Mouse (Mus musculus) forebrain, embryonic 14.5 days (tissue): ENCODE measurements around the gene Pgm5. TPM values are rescaled to one million over a fixed set of nuclear protein-coding genes. Genes with fewer than 3 reads are reported as not detected.

Experiments used
- ATAC-seq: fragments of 200-750 bp; cut with Nextera tagmentation; 2 replicates; pipeline ENCODE4 v1.8.0; 2017; ENCODE audit warnings: mild to moderate bottlenecking, moderate library complexity
- DNase-seq: peaks from one replicate; pipeline ENCODE4 v3.0.0-alpha.2; 2015; ENCODE audit warnings: low spot score
- H3K27ac ChIP-seq: fragments of 300-500 bp; sonication (generic); 2 replicates; pipeline ENCODE4 v1.5.1; 2014; ENCODE audit warnings: low read depth, mild to moderate bottlenecking, control low read depth, low read length, moderate library complexity
- H3K27me3 ChIP-seq: fragments of 300-500 bp; sonication (generic); replicated peaks from 2 replicates; pipeline ENCODE4 v1.6.1; 2014; ENCODE audit warnings: low read length, control low read depth, mixed read lengths; ENCODE audit not compliant: control insufficient read depth, insufficient read depth
- H3K36me3 ChIP-seq: fragments of 300-500 bp; sonication (generic); 2 replicates; pipeline ENCODE4 v1.6.1; 2014; ENCODE audit warnings: low read length, control low read depth; ENCODE audit not compliant: control insufficient read depth, insufficient read depth
- H3K4me1 ChIP-seq: fragments of 300-500 bp; sonication (generic); 2 replicates; pipeline ENCODE4 v1.6.1; 2014; ENCODE audit warnings: antibody characterized with exemption, low read length, control low read depth; ENCODE audit not compliant: control insufficient read depth, insufficient read depth
- H3K4me2 ChIP-seq: fragments of 300-500 bp; sonication (generic); 2 replicates; pipeline ENCODE4 v1.6.1; 2014; ENCODE audit warnings: mild to moderate bottlenecking, control low read depth, low read length
- H3K4me3 ChIP-seq: fragments of 300-500 bp; sonication (generic); 2 replicates; pipeline ENCODE4 v1.5.1; 2014; ENCODE audit warnings: low read depth, low read length, control low read depth
- H3K9ac ChIP-seq: fragments of 300-500 bp; sonication (generic); 2 replicates; pipeline ENCODE4 v1.6.1; 2014; ENCODE audit warnings: mild to moderate bottlenecking, low read length, control low read depth, moderate library complexity
- H3K9me3 ChIP-seq: fragments of 300-500 bp; sonication (generic); replicated peaks from 2 replicates; pipeline ENCODE4 v1.6.1; 2016; ENCODE audit warnings: low read length, control low read depth, mixed read lengths; ENCODE audit not compliant: control insufficient read depth
- WGBS: fragments of 180-500 bp; shearing (Covaris S2); extraction: QIAGEN DNeasy Blood & Tissue Kit; methylation state at CpG from one replicate; pipeline ENCODE4 v1.1.7; 2014; 5-methylcytosine and 5-hydroxymethylcytosine counted together
- polyA plus RNA-seq: library from polyadenylated mRNA; unstranded; fragments of >200 nt; fragmentation: Nextera tagmentation; extraction: Ambion mirVana; gene quantifications from 2 replicates; pipeline ENCODE4 v1.2.1, GENCODE M21; 2014

The Pgm5 gene
- polyA plus RNA-seq, 1 experiment from 2014 or later, result 0.25 TPM

- Histone ChIP-seq H3K4me3 (no peak overlapping the region), H3K4me1 (peaks cover 12% of the 10 kb centered on the region), H3K36me3 (no peaks in the 10 kb centered on the region), H3K4me2 (no peak overlapping the region), H3K9me3 (no peaks in the 10 kb centered on the region), H3K9ac (no peak overlapping the region), H3K27ac (no peak overlapping the region), H3K27me3 (no peaks in the 10 kb centered on the region)
- DNase-seq (no peak), ATAC-seq (no peak)
- 69% methylated on average over 7 of the region's 7 CpGs for WGBS
Observed at GRCm38 (mm10) chr19:24848345-24848744, 13.3 kb downstream of the Pgm5 start.

DNA sequence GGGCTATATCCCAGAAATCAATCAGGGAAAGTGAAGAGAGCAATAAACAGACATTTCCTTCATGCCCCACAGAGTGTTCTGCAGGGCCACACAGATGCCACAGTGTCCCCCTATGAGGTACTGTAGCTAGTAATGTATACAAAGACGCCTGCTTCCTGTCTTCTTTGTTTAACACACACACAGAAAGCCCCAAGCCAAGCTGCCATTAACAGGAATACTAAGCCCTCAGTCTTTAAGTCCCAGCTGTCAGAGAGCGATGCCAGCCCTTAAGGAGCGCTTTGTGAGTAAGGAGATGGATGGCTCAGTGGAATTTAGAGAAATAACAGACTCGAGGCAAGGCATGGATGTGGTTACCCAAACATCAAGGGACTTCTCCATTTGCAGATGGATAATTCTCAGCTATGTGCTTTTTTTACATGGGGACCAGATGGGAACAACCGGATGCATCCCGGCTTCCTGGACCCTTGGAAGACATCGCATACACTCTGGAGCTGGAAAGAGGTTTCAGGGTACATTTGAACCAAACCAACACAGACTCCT is 16.6 kb downstream of the Pgm5 start:
- 34% methylated on average over 7 of the region's 7 CpGs for WGBS
- no peak overlapping the region for H3K9ac ChIP-seq
- H3K4me3 ChIP-seq, result no peak overlapping the region
- no peaks in the 10 kb centered on the region for H3K36me3 ChIP-seq
- H3K27me3 ChIP-seq, result no peaks in the 10 kb centered on the region
- H3K4me2 ChIP-seq, result no peak overlapping the region
- peaks cover 8% of the 10 kb centered on the region for H3K4me1 ChIP-seq
- DNase-seq, result peak; percentile 81
- H3K9me3 ChIP-seq, result no peaks in the 10 kb centered on the region
- no peak overlapping the region for H3K27ac ChIP-seq
- ATAC-seq, result peak; percentile 83

DNA sequence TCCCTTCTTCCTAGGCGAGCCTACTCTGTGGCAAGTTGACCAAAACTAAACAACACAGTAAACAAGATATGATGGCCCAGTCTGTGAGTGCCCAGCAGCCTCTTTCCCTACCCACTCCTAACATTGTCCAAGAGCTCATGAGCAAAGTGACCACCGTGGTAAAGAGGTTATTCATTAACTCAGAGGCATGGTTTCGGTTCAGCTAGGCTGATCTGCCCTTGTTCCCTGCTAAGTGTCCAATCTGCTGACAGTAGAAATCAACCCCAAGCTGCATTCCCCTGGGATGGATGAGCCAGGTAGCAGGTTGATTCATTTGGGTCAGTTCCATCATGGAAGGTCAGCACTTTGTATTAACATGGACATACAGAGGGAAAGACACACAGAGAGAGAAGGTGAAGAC is 19.6 kb downstream of the Pgm5 start:
- DNase-seq, result no peak
- 84% methylated on average over 3 of the region's 3 CpGs for WGBS

GRCm38 (mm10) chr19:24824517-24824916 is 37.1 kb downstream of the Pgm5 start:
- Histone ChIP-seq H3K4me1 (no peaks in the 10 kb centered on the region), H3K4me2 (no peak overlapping the region), H3K4me3 (no peak overlapping the region), H3K9ac (no peak overlapping the region), H3K27ac (no peak overlapping the region), H3K36me3 (no peaks in the 10 kb centered on the region), H3K9me3 (no peaks in the 10 kb centered on the region), H3K27me3 (no peaks in the 10 kb centered on the region)
- no peak for DNase-seq
- WGBS, result 91% methylated on average over 4 of the region's 4 CpGs
- ATAC-seq, result no peak

More for the DNA sequence above, 19.6 kb downstream of the Pgm5 start:
- H3K4me2 ChIP-seq, result no peak overlapping the region
- H3K4me1 ChIP-seq, result peaks cover 8% of the 10 kb centered on the region
- no peaks in the 10 kb centered on the region for H3K9me3 ChIP-seq
- ATAC-seq, result no peak
- no peak overlapping the region for H3K4me3 ChIP-seq
- H3K27ac ChIP-seq, result no peak overlapping the region
- no peaks in the 10 kb centered on the region for H3K36me3 ChIP-seq
- no peaks in the 10 kb centered on the region for H3K27me3 ChIP-seq
- no peak overlapping the region for H3K9ac ChIP-seq

DNA sequence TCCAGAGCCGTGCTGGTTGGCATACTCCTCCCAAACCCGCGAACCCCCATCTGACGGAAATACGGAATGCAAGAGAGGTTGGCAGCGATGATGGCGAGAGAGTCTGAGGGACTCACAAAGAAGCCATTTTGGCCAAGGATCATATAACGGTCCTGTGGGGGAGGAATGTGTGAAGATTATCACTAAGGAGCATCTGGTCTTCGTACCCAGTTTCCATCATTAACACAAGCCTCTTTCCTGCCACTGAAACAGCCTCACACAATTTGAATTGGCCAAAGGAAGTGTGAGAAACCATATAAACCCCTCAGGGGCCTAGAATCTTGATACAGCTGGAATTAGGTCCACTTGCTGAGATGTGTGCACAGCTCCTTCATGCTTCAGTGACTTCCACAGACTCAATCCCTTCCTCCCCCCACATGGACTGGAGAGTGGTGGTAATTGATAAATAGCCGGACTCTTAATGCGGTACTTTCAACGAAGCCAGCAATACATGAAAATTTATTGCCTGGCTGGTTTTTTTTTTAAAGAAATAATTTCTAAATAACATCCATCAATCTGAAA is 45.9 kb downstream of the Pgm5 start:
- peak; percentile 60; the same call in 1 of the 2 replicates for ATAC-seq
- DNase-seq, result peak; percentile 67
- Histone ChIP-seq H3K27me3 (no peaks in the 10 kb centered on the region), H3K27ac (no peak overlapping the region), H3K9me3 (no peaks in the 10 kb centered on the region), H3K36me3 (no peaks in the 10 kb centered on the region), H3K9ac (no peak overlapping the region), H3K4me1 (no peaks in the 10 kb centered on the region; the same call in 1 of the 2 replicates), H3K4me2 (no peak overlapping the region), H3K4me3 (no peak overlapping the region)
- WGBS, result 61% methylated on average over 12 of the region's 12 CpGs

- H3K36me3 ChIP-seq, result no peaks in the 10 kb centered on the region
- WGBS, result 15% methylated on average over 8 of the region's 8 CpGs
- no peak overlapping the region; the same call in 1 of the 2 replicates for H3K4me2 ChIP-seq
- no peak for ATAC-seq
- no peaks in the 10 kb centered on the region for H3K27me3 ChIP-seq
- no peak overlapping the region for H3K4me3 ChIP-seq
- no peak overlapping the region for H3K27ac ChIP-seq
- H3K9ac ChIP-seq, result no peak overlapping the region
- peak; percentile 20 for DNase-seq
- no peaks in the 10 kb centered on the region for H3K9me3 ChIP-seq
- H3K4me1 ChIP-seq, result no peaks in the 10 kb centered on the region; the same call in 1 of the 2 replicates
Observed at GRCm38 (mm10) chr19:24812861-24813293, 48.8 kb downstream of the Pgm5 start.

GRCm38 (mm10) chr19:24812106-24812810 is 49.4 kb downstream of the Pgm5 start:
- no peak overlapping the region; the same call in 1 of the 2 replicates for H3K4me2 ChIP-seq
- DNase-seq, result no peak
- H3K27me3 ChIP-seq, result no peaks in the 10 kb centered on the region
- H3K9me3 ChIP-seq, result no peaks in the 10 kb centered on the region
- H3K4me1 ChIP-seq, result no peaks in the 10 kb centered on the region; the same call in 1 of the 2 replicates
- WGBS, result 43% methylated on average over 7 of the region's 7 CpGs
- H3K27ac ChIP-seq, result no peak overlapping the region
- no peak overlapping the region for H3K9ac ChIP-seq
- no peak overlapping the region for H3K4me3 ChIP-seq
- no peak for ATAC-seq
- H3K36me3 ChIP-seq, result no peaks in the 10 kb centered on the region

DNA sequence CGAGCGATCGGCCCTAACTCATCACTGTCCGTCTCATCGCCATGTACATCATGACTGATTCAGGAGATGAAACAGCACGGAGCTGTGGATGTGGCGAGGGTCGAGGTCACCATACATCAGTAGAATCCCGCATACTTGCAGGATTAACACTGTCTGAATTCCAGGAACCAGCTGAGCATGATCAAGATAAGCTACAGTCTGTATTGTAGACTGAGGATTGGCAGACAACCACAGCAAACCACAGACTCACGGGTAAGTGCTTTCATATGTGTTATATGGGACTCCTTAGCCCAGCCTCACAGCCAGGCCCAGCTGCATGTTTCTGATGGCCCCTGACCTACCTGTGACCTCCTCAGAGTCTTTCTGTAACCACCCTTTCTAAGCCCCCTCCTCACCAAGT is 50.2 kb downstream of the Pgm5 start:
- no peak overlapping the region for H3K4me2 ChIP-seq
- WGBS, result 91% methylated on average over 10 of the region's 10 CpGs
- H3K36me3 ChIP-seq, result no peaks in the 10 kb centered on the region
- H3K9me3 ChIP-seq, result no peaks in the 10 kb centered on the region
- no peaks in the 10 kb centered on the region; the same call in 1 of the 2 replicates for H3K4me1 ChIP-seq
- H3K27me3 ChIP-seq, result no peaks in the 10 kb centered on the region
- H3K9ac ChIP-seq, result no peak overlapping the region
- DNase-seq, result no peak
- H3K27ac ChIP-seq, result no peak overlapping the region
- H3K4me3 ChIP-seq, result no peak overlapping the region
- no peak for ATAC-seq

DNA sequence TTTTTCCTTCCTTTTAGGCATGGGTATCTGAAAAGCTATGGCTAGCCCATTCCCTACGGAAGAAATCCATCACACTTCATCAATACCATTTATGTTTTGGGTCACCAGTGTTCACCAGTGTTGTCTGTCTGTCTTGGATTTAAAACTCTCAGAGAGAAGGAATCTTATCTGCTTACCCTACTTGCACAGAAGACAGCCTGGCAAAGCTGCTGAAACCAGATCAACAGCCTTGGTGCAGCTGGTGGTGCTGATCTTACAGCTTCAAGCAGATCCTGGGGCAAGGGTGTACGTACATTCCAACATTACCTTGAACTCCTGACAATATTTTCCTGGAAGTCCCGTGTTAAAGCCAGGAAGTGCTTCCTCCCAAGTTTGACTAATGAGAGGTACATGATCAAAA is 55.6 kb downstream of the Pgm5 start:
- ATAC-seq (no peak), DNase-seq (no peak)
- WGBS, result 87% methylated on average over 3 of the region's 3 CpGs
- no peak overlapping the region for H3K9ac ChIP-seq
- no peak overlapping the region for H3K27ac ChIP-seq
- H3K36me3 ChIP-seq, result no peaks in the 10 kb centered on the region
- no peak overlapping the region for H3K4me2 ChIP-seq
- H3K9me3 ChIP-seq, result 0 out of 2 replicates have a peak, but pooled peaks cover 2% of the 10 kb centered on the region
- no peak overlapping the region for H3K4me3 ChIP-seq
- H3K27me3 ChIP-seq, result no peaks in the 10 kb centered on the region
- H3K4me1 ChIP-seq, result no peaks in the 10 kb centered on the region
